Mouse (Mus musculus) heart, postnatal 0 days (tissue): ENCODE measurements around the gene Psip1.

ENCODE experiments used
- CTCF ChIP-seq: IDR thresholded peaks from 2 replicates; pipeline ENCODE4 v1.5.1; 2016; ENCODE audit warnings: antibody characterized with exemption, control low read depth, low read depth
- EP300 ChIP-seq: IDR thresholded peaks from 2 replicates; pipeline ENCODE4 v1.6.1; 2016; ENCODE audit warnings: antibody characterized with exemption, low read depth

DNA sequence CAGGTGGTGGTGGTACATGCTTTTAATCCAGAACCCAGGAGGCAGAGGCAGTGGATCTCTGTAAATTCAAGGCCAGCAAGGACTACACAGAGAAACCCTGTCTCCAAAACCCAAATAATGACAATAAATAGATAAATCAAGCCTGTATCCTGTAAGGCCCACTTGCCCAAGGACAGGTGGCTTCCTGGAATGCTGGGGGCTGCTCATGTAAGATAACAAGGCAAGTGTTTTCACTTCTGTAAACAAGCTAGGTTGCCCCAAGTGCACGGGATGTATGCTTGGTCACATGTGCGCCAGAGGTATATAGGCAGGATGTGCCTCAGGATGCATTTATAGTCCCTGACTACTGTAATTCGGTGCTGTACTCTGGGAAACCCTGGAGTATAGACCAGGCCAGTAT is 74.2 kb downstream of the Psip1 start:
- TF ChIP-seq CTCF: no peak
- TF ChIP-seq EP300: no peak
